Mouse (Mus musculus) left cerebral cortex, adult 2 months (tissue): Measurements from ENCODE around the gene Golt1b. TPM values are rescaled to one million over a fixed set of nuclear protein-coding genes. Genes with fewer than 3 reads are reported as not detected.

Source experiments
- DNase-seq, 2 experiments: peaks; one replicate each; pipeline ENCODE4 v3.0.0; 2021 to 2022; ENCODE audit warnings: low spot score in 2 of 2, mixed read lengths in 1 of 2; ENCODE audit errors: extremely low spot score in 1 of 2
- H3K27ac ChIP-seq: fragments of 200-600 bp; 2 replicates; pipeline ENCODE4 v1.8.1; 2022
- H3K4me3 ChIP-seq: fragments of 200-600 bp; 2 replicates; pipeline ENCODE4 v1.8.1; 2022
- CTCF ChIP-seq: fragments of 200-600 bp; IDR thresholded peaks from 2 replicates; pipeline ENCODE4 v1.8.1; 2022; ENCODE audit warnings: antibody characterized with exemption, mild to moderate bottlenecking, moderate library complexity
- intact Hi-C: fragments of 180-260 bp; cut with DNase I; formaldehyde crosslinking; loops from one replicate; pipeline ENCODE4 v1.15.1; 2025
- total RNA-seq, 2 experiments: library from RNA; stranded (reverse); gene quantifications; 2 replicates each; pipeline ENCODE4 v1.2.3; 2021

Golt1b gene
- total RNA-seq, 2 experiments from 2014 or later = 34.5 to 37.3 TPM

DNA sequence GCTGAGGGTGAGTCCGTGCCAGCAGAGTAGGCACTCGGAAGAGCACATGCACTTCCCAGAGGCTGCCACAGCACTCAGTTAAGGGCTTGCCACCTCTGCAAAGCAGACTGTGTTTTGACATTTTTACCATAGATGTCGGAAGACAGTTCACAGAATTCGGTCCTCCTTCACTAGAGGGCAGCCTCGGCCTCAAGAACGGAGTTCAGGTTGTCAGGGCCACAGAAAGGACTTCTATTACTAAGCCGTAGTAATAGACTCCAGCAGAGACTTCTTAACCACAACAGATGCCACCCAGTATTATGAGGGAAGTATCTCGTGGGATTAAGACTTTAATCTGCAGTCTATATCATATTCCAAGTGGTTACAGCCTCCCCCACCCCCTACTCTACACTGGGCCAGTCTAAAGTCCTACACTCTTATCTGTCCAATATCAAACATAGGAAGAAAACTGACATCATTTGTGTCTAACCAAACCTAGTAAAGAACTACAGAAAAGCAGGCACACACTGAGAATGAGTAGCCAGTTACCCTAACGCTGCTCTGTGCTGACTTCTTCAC lies 23.9 kb upstream of the Golt1b start:
- intact Hi-C loops = loop anchor here (2.0 kb wide), 1 partner anchor 156 kb away; no protein-coding TSS in a partner anchor
- Histone ChIP-seq H3K4me3 (no peak overlapping the region), H3K27ac (no peak overlapping the region)
- no peak for DNase-seq
- peak; percentile 26 for TF ChIP-seq CTCF

DNA sequence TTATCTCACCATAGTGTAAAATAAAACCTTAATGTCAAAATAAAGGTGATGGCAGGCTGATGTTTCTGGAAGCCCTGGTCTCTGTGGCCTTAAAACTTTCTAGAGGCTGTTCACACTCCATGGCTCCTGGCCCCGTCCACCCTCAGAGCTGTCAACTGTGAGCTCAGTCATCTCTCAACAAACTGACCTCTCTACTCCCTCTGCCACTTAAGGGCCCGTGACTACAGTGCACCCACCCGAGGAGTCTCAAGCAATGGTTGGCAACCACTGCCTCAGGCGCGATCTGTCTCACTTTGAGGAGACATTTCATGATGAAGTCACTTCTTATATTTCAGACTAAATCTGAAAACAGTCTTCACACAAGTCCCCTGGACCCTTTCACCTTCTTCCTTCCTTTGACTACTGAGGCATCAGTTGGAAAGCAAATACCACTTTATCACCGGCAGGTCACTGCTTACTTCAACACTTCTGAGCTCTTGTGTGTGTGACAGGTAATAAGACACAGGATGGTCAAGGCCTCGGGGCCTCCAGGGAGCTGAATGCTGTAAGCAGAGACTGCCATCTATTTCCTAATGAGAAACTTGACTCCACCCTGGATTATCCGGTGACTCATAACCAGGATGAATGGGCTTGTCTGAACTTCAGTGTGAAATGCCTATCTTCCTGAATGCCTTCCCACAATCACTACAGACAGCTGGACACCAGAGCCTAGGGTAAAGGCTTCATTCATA lies 21.1 kb upstream of the Golt1b start:
- no peak overlapping the region for H3K4me3 ChIP-seq
- DNase-seq = no peak
- TF ChIP-seq CTCF = no peak
- intact Hi-C loops = no loop called here
- no peak overlapping the region for H3K27ac ChIP-seq

DNA sequence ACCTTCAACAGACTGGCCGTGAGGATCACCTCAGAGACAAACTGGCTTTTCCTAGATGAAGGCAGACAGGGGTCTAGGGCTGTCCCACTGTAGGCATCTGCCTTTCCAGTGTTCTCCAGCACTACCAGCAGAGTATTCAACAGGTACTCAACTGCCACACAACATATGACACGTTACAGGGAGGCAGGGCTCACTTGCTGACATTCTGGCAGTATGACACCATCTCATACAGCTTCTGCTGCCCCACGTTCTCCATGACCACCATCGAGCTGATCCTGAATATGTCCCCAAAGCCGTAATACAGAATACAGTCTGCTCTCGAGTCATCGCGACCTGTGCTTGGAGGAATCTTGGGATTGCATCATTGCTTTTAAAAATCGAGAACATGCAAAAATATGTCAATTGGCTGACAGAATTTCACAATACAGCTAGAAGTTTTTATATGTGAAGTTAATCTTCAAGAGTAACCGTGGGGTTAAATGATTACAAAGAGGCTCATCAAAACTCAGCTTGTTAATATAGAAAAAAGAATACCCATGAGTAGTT lies 20.5 kb upstream of the Golt1b start:
- no peak overlapping the region for H3K4me3 ChIP-seq
- H3K27ac ChIP-seq = no peak overlapping the region
- intact Hi-C loops = no loop called here
- TF ChIP-seq CTCF = no peak
- DNase-seq = no peak

DNA sequence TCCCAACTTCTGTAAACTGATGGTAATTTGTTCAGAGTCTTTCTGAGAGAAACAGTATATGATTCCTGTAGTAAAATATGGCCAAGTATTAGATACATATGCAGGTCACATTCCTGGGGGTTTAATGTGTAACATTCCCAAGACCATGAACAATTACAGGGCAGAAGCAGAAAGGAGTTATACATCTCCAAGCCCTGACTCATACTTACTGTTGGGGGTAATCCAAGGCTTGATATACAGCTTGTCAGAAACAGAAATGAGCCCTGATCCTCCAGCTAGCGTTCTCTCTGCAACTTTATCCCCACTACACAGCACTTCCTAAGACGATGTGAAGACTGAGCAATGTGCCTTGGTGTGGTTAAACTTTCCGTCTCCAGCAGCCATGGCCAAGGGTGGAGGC lies 19.5 kb upstream of the Golt1b start:
- Histone ChIP-seq H3K4me3 (no peak overlapping the region), H3K27ac (no peak overlapping the region)
- intact Hi-C loops = no loop called here
- DNase-seq = no peak
- TF ChIP-seq CTCF = no peak

DNA sequence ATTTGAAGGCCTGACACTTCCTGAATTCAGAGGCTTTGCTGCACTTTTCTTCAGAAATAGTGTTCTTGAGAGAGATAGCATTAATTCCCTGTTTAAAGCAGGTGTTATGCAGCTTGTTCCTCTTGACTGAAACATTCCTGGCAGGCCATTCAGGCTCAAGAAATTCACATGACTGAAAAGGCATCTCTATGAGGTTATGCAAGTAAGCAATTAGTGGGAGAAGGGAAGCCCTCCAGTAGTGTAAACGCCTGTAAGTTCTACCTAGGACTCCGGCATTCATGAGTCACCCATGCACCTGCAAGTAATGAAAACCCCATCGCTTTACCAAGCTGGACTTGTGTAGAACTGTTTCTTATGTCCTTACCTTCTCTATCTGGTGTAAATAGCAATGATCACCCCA lies 17.5 kb upstream of the Golt1b start:
- TF ChIP-seq CTCF = no peak
- DNase-seq = no peak
- Histone ChIP-seq H3K27ac (no peak overlapping the region), H3K4me3 (no peak overlapping the region)
- intact Hi-C loops = no loop called here

DNA sequence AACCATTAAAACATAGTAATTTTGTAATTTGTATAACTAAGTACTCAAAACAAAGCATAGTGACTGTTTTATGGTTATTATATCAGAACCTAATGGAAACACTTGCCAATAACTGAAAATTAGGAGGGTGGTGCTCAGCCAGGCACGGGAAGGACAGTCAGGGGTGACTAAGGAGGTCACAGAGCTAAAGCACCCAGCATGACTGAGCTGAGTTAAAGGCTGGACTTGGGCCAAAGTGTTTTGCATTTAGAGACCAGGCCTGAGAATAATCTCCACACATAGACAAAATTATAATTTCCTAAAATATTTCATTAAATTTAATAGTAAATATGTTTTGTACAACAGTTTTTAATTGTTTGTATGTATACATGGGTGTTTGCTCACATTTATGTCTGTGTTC lies 9.9 kb upstream of the Golt1b start:
- intact Hi-C loops = no loop called here
- DNase-seq = no peak
- Histone ChIP-seq H3K27ac (no peak overlapping the region), H3K4me3 (no peak overlapping the region)
- no peak for TF ChIP-seq CTCF

DNA sequence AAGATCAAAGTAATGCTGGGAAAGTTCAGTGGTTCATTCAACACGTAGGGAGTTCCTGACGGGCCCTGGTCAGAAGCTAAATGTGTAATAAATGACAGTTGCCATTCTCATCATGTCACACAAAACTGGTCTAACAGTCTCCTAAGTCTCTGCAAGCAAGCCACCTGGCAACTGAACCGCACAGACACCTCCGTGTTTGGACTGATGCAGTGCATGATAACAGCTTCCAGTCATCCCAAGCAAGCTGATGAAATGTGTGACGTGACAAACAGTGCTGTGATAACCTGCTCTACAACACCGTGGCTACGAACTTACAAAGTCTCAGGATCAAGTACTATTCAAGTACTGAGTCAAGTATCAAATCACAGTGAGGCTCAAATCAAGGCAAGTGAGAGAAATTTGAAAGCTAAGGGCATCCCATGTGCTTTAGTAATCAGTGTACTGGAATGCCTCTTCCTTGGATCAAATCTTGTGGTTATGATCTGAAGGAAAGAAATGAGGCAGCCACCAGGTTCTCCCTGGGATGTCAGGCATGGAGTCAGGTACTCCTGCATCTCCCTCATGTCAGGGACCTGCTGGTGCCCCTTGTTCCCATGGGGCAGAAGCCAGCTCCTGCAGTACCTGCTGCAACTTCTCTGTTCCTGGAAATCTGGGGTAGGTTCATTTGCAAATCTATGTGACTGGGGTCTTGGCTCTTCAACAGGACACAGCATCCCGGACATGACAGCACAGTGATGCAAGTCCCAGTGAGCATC lies 8.3 kb upstream of the Golt1b start:
- Histone ChIP-seq H3K27ac (no peak overlapping the region), H3K4me3 (no peak overlapping the region)
- TF ChIP-seq CTCF = no peak
- intact Hi-C loops = no loop called here
- DNase-seq = no peak

DNA sequence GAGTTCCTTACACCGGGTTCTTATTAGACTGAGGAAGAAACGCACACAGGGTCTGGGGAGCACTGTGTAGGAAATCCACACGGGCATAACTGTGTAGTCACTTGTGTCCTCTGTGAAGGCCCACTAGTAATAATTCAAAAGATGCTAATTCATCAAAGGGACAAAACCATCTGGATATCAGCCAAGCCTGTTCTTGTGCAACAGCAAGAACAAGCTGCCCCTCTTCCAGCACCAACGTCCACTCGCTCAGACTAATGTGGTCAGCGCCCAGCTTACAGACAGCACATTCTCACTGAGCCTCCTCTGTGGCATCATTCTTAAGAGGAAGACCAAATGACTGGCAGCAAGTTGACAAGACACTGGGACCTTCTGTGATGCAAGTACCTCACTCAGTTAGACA lies 7.1 kb upstream of the Golt1b start:
- Histone ChIP-seq H3K27ac (no peak overlapping the region), H3K4me3 (no peak overlapping the region)
- no peak for TF ChIP-seq CTCF
- DNase-seq = no peak
- intact Hi-C loops = no loop called here

DNA sequence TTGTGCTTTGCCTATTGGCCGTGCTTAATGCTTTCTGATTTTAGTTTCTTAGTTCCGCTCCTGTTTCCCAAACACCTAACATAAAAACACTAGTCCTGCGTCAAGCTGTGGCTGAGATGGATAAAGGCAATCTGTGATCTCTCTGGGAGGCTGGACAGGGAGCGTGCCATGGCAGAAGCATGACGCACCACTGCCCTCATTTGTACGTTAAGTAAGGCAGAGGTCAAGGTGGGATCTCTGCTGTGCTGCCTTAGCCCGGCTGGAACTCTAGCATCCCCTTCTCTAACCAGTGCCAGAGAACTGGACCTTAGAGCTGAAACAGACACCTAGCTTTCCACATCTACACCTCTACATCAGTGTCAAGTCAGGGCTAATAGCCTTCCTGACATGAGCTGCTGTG lies 5.4 kb upstream of the Golt1b start:
- no peak for TF ChIP-seq CTCF
- intact Hi-C loops = no loop called here
- Histone ChIP-seq H3K4me3 (no peak overlapping the region), H3K27ac (no peak overlapping the region)
- DNase-seq = no peak

DNA sequence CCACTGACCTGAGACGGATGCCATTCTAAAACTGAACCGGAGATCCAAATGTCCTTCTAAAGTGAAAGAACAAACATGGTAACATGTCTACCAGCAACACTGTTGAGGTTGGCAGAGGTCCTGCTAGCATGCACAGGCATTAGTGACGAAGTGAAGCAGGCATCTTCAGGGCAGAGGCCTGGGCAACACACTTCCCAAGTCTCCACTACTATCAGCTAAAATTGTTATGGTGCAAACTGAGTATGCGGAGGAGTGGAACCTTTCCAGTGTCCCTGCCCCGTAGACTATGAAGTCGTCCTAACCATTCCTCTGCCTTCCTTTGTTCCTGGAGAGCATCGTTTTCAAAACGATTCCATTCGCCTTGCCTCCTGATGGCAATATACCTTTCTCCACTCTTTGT lies 2.5 kb upstream of the Golt1b start:
- Histone ChIP-seq H3K27ac (no peak overlapping the region), H3K4me3 (no peak overlapping the region)
- intact Hi-C loops = no loop called here
- TF ChIP-seq CTCF = no peak
- no peak for DNase-seq

DNA sequence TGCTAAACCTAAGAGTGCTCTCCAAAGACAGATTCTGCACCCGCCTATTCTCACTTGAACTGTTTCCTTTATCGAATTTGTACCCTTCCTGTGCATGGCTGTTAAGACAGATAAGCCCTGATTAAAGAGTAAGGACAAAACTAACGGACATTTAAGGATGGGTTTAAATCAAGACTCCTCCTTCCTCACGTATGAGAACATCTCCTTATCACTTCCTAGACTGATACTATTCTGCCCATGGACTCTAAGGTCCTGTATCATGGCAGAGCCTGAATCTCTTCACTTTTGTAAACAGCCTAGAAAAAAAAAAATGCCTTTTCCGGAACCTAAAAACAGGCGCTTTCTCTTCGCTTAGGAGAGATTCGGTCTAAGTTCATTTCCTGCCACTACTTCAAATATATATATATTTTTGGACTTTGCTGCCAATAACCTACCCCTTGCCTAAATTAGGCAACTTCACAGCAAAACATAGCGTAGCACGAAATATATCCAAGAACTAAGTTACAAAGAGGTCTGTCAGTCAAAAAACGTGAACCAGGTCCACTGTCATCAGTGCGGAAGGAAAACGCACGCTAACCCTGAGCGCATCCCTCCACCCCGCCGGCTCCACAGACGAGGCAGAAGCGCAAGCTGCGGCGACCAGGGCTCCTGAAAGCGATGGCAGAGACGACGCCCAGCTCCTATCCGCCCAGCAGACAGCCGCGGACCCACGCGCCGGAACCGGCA lies 573 bp upstream of the Golt1b start:
- peak overlapping the region; percentile 71 for H3K27ac ChIP-seq
- TF ChIP-seq CTCF = no peak
- intact Hi-C loops = loop anchor here (2.0 kb wide), 2 partner anchors 40 to 132 kb away; no protein-coding TSS in a partner anchor
- no peak for DNase-seq
- peak overlapping the region; percentile 71 for H3K4me3 ChIP-seq
